Mouse (Mus musculus): ENCODE results near the gene Utp15. TPM values are rescaled to one million over a fixed set of nuclear protein-coding genes. Genes with fewer than 3 reads are reported as not detected.
A peak's percentile ranks its signal among the peaks of the same experiment; 100 is the strongest.

Gene Utp15
- polyA plus RNA-seq, 1 experiment from 2014 or later, result 42.2 TPM

DNA sequence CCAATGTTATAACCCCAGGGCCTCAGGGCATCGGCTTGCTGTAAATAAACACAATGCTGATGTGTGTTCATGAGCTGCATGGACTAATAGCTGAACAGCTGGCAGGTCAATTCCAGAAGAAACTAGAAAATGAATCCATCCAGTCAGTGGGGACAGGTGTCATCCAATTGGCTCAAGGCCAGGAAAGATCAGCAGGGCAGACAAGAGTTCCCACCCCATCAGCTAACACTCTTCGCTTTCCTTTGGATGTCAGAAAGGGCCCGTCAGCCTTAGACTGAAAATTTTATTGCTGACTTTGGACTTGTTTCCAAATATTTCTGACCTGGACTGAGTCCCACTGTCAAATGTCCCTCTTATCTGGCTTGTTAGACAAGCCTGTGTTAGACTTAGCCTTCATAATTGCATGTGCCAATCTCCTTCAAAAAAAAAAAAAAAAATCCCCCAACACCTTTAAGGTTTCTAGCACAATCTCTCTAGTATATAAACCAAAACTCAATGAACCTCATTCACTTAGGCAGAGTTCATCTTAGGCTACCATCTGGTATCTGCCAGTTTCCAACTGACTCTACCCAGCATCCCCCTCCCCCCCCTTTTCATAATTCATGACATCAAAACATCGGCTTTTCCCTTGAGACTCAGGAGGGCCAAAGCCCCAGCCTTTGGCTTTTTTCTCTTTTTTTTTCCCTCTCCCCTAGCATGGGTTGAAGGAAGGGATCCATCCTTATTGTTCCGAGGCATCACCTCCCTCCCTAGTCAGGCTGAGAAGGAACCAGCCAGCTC is 18.1 kb downstream of the Utp15 start:
- ATAC-seq (ENCODE audit: insufficient number of reproducible peaks, insufficient read depth, low FRiP score, low TSS enrichment), result no peak
- H3K4me2 ChIP-seq (replicated peaks), result no peak overlapping the region

DNA sequence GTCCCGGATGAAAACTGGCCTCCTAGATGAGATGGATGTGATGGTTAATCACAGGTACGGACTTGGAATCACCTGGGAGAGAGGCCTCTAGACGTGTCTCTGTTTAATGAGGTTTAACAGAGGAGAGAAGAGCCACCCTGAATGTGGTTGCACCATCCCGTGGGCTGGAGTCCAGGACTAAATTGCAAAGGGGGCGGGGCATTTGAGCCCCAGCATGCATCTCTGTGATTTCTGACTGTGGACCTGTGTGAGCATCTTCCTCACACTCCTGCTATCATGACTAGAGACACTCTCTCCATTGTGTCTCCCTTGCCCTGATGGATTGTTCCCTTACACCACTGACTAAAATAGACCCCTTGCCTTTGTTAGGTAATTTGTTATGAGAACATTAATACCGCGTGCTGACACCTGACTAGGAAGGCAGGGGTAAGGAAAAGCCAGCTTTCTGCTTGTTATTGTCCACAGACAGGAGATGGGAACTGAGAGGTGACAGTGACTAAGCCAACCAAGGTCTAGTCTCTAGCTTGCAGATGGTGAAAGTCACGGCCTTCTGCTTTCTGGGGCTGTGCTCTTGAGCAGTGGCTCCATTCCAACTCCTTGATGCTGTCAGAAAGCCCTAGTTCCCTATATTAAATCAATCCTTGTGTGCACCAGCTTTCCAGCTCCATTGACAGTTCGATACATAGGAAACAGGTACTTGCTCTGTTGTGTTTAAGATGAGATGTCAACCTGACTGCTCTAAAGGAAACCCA is 21.1 kb downstream of the Utp15 start:
- no peak overlapping the region for H3K4me2 ChIP-seq (replicated peaks)
- H3K9ac ChIP-seq, result no peak overlapping the region
- H3K4me1 ChIP-seq, result no peaks in the 10 kb centered on the region
- no peak overlapping the region for H3K27ac ChIP-seq
- WGBS, result 67% methylated on average over 9 of the region's 9 CpGs
- no peak overlapping the region for H3K4me3 ChIP-seq
- H3K36me3 ChIP-seq, result no peaks in the 10 kb centered on the region
- H3K27me3 ChIP-seq, result no peaks in the 10 kb centered on the region
- no peak for ATAC-seq (ENCODE audit: insufficient number of reproducible peaks, insufficient read depth, low FRiP score, low TSS enrichment)
- H3K9me3 ChIP-seq, result no peaks in the 10 kb centered on the region

More for the DNA sequence above, 18.1 kb downstream of the Utp15 start:
- Histone ChIP-seq H3K4me1 (no peaks in the 10 kb centered on the region), H3K36me3 (peaks cover 19% of the 10 kb centered on the region), H3K27ac (no peak overlapping the region), H3K27me3 (no peaks in the 10 kb centered on the region), H3K9me3 (no peaks in the 10 kb centered on the region), H3K9ac (no peak overlapping the region), H3K4me3 (no peak overlapping the region)
- 75% methylated on average over 5 of the region's 5 CpGs for WGBS

DNA sequence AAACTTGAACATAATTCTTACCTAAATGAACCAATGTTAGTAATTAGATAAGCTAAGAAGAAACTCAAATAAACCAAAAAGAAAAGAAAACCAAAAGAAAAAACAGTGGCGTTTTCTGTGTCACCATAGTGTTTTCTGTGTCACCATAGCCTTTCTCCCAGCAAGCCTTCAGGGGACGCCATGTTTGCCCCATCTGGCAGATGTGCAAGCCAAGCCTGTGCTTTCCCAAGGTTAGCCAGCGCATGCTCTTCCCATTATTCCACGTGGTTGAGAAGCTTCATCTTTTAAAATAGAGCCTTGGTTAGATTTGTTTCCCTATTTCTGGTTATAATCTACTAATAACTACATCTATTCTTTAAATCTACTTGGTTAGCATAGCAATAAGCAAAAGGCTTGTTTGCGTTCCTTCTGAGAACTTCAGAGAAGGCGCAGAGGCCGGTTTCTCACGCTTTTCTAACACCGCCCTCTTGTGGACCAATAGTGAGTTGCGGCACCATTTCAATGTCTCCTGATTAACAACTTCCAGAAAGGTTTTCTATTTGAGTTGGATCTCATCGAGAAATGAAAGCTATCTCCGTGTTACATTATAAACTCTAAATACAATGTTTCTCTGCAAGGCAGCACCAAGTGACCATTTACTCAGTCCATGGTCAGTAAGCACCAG is 22.7 kb downstream of the Utp15 start:
- no peak overlapping the region for H3K4me3 ChIP-seq
- ATAC-seq (ENCODE audit: insufficient number of reproducible peaks, insufficient read depth, low FRiP score, low TSS enrichment), result no peak
- H3K36me3 ChIP-seq, result no peaks in the 10 kb centered on the region
- WGBS, result 18% methylated on average over 12 of the region's 12 CpGs
- H3K27ac ChIP-seq, result no peak overlapping the region
- no peaks in the 10 kb centered on the region for H3K27me3 ChIP-seq
- H3K4me2 ChIP-seq (replicated peaks), result no peak overlapping the region; the same call in 1 of the 2 replicates
- no peaks in the 10 kb centered on the region for H3K9me3 ChIP-seq
- H3K4me1 ChIP-seq, result no peaks in the 10 kb centered on the region
- H3K9ac ChIP-seq, result no peak overlapping the region

DNA sequence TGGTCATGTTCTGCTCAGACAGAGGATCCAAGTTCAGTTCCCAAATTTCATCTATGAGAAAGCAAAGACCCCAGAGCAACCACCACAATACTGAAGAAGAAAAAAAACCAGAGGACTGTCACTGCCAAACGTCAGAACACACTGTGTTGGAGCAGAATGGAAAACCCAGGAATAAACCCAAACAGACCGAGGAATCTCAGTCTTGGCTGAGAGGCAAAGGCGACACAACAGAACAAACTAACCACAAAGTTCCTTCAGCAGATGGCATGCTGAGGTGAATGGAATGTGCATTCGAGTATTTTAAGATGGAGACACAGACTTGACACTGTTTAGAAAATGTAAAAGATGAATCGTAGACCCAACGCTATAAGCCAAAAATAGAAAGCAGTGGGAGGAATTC is 27.4 kb downstream of the Utp15 start:
- 81% methylated on average over 6 of the region's 6 CpGs for WGBS
- no peak overlapping the region for H3K9ac ChIP-seq
- H3K4me1 ChIP-seq, result no peaks in the 10 kb centered on the region

DNA sequence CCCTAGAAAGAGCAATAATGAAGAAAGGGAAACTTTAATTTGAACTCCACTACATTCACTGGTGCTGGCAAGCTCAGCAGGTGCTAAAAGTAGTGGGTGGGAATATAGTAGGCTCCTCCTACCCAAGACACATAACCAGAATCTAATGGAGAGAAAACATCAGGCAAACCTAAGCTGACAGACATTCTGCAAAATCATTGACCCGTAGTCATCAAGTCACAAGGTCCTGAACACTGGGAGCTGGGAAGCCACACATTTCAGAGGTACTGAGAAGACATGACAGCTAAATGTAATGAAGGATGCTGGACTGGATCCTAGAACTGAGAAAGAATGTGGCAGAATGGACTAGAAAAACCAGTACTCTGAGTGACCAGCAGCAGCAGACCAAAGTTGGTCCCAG is 32.3 kb downstream of the Utp15 start:
- Histone ChIP-seq H3K36me3 (no peaks in the 10 kb centered on the region), H3K9ac (no peak overlapping the region), H3K27me3 (no peaks in the 10 kb centered on the region), H3K4me2 (replicated peaks) (no peak overlapping the region), H3K27ac (no peak overlapping the region), H3K4me1 (no peaks in the 10 kb centered on the region), H3K4me3 (no peak overlapping the region), H3K9me3 (no peaks in the 10 kb centered on the region)
- ATAC-seq (ENCODE audit: insufficient number of reproducible peaks, insufficient read depth, low FRiP score, low TSS enrichment), result no peak
- 97% methylated on average over 1 of the region's 1 CpGs for WGBS

More for the DNA sequence above, 27.4 kb downstream of the Utp15 start:
- H3K4me2 ChIP-seq (replicated peaks), result no peak overlapping the region
- H3K4me3 ChIP-seq, result no peak overlapping the region
- no peaks in the 10 kb centered on the region for H3K27me3 ChIP-seq
- no peak for ATAC-seq (ENCODE audit: insufficient number of reproducible peaks, insufficient read depth, low FRiP score, low TSS enrichment)
- no peak overlapping the region for H3K27ac ChIP-seq
- no peaks in the 10 kb centered on the region for H3K36me3 ChIP-seq
- H3K9me3 ChIP-seq, result no peaks in the 10 kb centered on the region

DNA sequence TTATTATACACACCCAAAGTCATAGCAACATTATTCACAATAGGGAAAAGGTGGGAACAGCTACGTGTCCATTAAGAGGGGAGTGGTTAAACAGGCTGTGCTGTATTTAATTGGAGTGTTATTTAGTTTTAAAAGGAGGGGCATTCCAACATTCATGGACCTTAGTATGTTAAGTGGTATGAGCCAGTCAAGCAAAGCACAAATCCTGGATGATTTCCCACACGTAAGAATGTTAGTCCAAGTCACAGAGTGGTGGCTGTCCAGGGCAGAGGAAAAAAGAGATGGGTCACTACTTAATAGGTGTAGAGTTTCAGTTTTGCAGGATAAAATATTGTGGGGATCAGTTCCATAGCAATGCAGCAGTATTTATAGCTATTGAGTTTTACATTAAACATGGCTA is 36.6 kb downstream of the Utp15 start:
- H3K4me3 ChIP-seq, result no peak overlapping the region
- no peak for ATAC-seq (ENCODE audit: insufficient number of reproducible peaks, insufficient read depth, low FRiP score, low TSS enrichment)
- H3K27me3 ChIP-seq, result 0 out of 2 replicates have a peak, but pooled peaks cover 3% of the 10 kb centered on the region
- no peak overlapping the region for H3K4me2 ChIP-seq (replicated peaks)
- H3K4me1 ChIP-seq, result no peaks in the 10 kb centered on the region
- no peak overlapping the region for H3K27ac ChIP-seq
- H3K36me3 ChIP-seq, result no peaks in the 10 kb centered on the region
- H3K9me3 ChIP-seq, result no peaks in the 10 kb centered on the region
- 66% methylated on average over 2 of the region's 2 CpGs for WGBS
- H3K9ac ChIP-seq, result no peak overlapping the region

DNA sequence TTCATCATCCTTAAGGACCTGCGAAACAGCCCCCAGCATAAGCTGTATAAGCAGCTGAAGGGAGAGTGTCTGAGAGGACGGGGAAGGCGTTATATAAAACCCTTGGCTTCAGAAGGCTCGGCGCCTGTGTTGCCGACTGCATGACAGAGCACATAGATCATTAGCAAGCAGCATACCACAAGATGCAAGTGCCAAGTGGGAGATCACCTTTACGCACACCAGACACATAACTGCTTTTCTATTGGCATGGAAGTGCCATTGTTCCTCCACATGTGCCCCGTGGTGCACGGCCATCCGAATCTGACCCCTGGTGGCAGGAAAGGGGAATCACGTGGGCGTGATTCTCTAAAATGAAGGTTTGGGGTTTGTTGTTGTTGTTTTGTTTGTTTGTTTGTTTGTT is 40.0 kb downstream of the Utp15 start:
- Histone ChIP-seq H3K36me3 (no peaks in the 10 kb centered on the region), H3K9me3 (no peaks in the 10 kb centered on the region), H3K4me2 (replicated peaks) (no peak overlapping the region), H3K27me3 (0 out of 2 replicates have a peak, but pooled peaks cover 3% of the 10 kb centered on the region), H3K9ac (no peak overlapping the region), H3K4me3 (no peak overlapping the region), H3K27ac (no peak overlapping the region), H3K4me1 (no peaks in the 10 kb centered on the region)
- WGBS, result 44% methylated on average over 12 of the region's 12 CpGs
- ATAC-seq (ENCODE audit: insufficient number of reproducible peaks, insufficient read depth, low FRiP score, low TSS enrichment), result no peak

DNA sequence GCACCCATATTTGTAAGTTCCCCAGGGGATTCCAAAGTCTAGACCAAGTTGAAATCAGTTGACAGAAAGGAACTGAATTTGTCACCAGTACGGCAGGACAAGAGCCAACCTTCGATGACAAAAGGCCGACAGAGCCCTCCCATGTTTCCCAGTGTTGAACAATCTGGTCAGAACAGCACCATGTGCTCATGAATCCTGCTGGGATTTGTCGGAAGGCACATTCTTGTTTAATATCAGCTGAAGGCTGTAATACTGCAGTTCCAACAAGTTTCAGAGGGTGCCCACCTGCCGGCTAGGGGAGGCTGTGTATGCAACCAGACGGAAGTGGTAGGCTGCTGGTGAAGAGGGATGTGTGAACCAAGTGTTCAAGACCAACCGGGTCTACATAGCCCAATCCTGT is 52.7 kb downstream of the Utp15 start:
- no peak overlapping the region for H3K4me3 ChIP-seq
- ATAC-seq (ENCODE audit: insufficient number of reproducible peaks, insufficient read depth, low FRiP score, low TSS enrichment), result no peak
- H3K27ac ChIP-seq, result no peak overlapping the region
- peaks cover 6% of the 10 kb centered on the region for H3K4me1 ChIP-seq
- H3K4me2 ChIP-seq (replicated peaks), result no peak overlapping the region
- H3K27me3 ChIP-seq, result peaks cover 7% of the 10 kb centered on the region; the same call in 1 of the 2 replicates
- H3K9me3 ChIP-seq, result no peaks in the 10 kb centered on the region
- WGBS, result 85% methylated on average over 7 of the region's 7 CpGs
- H3K36me3 ChIP-seq, result no peaks in the 10 kb centered on the region
- no peak overlapping the region for H3K9ac ChIP-seq

DNA sequence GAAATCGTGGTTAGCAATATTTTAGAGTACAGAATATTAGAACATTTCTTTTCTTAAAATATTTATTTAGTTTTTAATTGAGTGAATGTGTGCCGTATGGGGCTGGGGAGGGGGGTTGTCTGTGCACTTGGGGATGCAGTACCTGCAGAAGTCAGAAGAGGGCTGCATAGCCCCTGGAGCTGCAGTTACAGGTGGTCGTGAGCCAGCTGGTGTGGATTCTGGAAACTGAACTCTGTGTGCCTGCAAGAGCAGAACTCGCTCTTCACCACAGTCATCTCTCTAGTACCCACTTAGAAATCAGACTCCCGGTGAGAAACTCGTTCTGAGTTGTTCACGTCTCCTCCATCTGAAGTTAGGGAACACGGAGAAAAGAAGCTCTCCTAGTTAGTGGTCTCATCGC is 54.0 kb downstream of the Utp15 start:
- Histone ChIP-seq H3K4me1 (peaks cover 9% of the 10 kb centered on the region), H3K9me3 (no peaks in the 10 kb centered on the region), H3K4me2 (replicated peaks) (no peak overlapping the region), H3K27ac (no peak overlapping the region), H3K4me3 (no peak overlapping the region), H3K27me3 (peaks cover 7% of the 10 kb centered on the region; the same call in 1 of the 2 replicates), H3K9ac (no peak overlapping the region), H3K36me3 (no peaks in the 10 kb centered on the region)
- 41% methylated on average over 9 of the region's 9 CpGs for WGBS
- no peak for ATAC-seq (ENCODE audit: insufficient number of reproducible peaks, insufficient read depth, low FRiP score, low TSS enrichment)

DNA sequence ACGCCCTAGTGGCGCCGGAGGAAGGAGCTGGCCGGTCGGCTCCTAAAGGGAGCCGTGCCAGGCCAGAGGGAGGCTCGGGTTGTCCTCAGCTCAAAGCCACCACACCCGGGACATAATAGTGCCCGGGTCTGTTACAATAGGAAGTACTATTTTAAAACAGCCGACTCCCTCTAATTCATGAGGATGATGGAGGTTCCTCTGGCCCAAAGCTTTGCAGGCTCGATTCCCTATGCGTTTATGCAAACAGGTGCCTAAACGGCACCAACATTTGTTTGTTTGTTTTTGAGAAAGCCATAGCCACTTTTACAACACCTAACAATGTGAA is 56.3 kb downstream of the Utp15 start:
- Histone ChIP-seq H3K36me3 (no peaks in the 10 kb centered on the region), H3K9me3 (no peaks in the 10 kb centered on the region), H3K4me1 (peaks cover 9% of the 10 kb centered on the region), H3K9ac (peak overlapping the region; percentile 67), H3K27ac (peak overlapping the region; percentile 54), H3K4me3 (peak overlapping the region; percentile 61), H3K4me2 (replicated peaks) (peak overlapping the region; percentile 89), H3K27me3 (peaks cover 7% of the 10 kb centered on the region; the same call in 1 of the 2 replicates)
- ATAC-seq (ENCODE audit: insufficient number of reproducible peaks, insufficient read depth, low FRiP score, low TSS enrichment), result no peak
- WGBS, result 4% methylated on average over 13 of the region's 13 CpGs

DNA sequence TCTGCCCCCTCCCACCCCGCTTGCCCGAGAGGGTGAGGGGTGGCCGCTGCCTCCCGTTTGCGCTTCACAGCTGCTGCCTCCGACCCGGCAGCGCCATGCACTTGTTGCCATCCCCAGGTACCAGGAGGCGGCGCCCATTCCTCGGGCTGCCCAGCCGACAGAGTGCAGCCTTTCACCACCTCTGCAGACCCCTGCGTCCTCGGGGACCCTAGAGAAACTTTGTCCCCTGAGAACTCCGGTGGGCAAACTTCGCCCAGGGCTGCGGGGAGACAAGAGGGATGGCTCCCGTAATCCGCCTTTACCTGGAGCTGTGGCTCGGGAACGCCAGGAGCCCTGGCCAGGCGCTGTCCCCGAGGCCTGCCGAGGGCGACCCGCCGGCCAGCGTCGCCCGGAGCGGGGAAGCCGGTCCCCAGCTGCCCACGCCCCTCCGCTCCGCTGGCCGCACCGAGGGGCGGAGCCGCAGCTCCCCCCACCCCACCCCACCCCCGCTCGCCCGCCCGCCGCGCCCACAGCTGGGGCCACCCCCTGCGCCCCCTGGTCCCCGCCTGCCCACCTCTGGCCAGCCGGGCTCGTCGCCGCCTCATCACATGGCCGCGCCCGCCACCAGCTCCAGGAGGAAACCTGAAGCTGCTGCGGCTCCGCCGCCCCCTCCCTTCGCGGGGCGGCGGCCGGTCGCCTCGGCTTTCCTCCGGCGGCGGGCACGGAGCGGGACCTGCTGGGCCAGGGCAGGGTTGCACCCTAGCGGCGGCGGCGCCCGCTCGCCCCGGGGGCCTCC is 56.9 kb downstream of the Utp15 start, which contains the start of gene Arhgef28:
Gene Arhgef28, minus strand, starts transcription at position 669 of the 775 bp plus-strand sequence.
- WGBS, result under 1% methylated on average over 47 of the region's 76 CpGs
- peaks cover 9% of the 10 kb centered on the region for H3K4me1 ChIP-seq
- peak within 1 kb of the TSS; percentile 89 for H3K4me2 ChIP-seq (replicated peaks)
- peak within 1 kb of the TSS; percentile 54 for H3K27ac ChIP-seq
- peak; percentile 83 for ATAC-seq (ENCODE audit: insufficient number of reproducible peaks, insufficient read depth, low FRiP score, low TSS enrichment)
- peak within 1 kb of the TSS; percentile 61 for H3K4me3 ChIP-seq
- H3K36me3 ChIP-seq, result no peaks in the 10 kb centered on the region
- H3K27me3 ChIP-seq, result peaks cover 7% of the 10 kb centered on the region; the same call in 1 of the 2 replicates
- peak within 1 kb of the TSS; percentile 67 for H3K9ac ChIP-seq
- H3K9me3 ChIP-seq, result no peaks in the 10 kb centered on the region
